Mouse (Mus musculus): Measurements from ENCODE around the gene Csrnp1.
A peak's percentile ranks its signal among the peaks of the same experiment; 100 is the strongest.
"Not testable (repeated sequence)": the region's sequence is repeated elsewhere in the genome, so short reads cannot be mapped to it uniquely, and the experiment has no call there.

Csrnp1 gene

DNA sequence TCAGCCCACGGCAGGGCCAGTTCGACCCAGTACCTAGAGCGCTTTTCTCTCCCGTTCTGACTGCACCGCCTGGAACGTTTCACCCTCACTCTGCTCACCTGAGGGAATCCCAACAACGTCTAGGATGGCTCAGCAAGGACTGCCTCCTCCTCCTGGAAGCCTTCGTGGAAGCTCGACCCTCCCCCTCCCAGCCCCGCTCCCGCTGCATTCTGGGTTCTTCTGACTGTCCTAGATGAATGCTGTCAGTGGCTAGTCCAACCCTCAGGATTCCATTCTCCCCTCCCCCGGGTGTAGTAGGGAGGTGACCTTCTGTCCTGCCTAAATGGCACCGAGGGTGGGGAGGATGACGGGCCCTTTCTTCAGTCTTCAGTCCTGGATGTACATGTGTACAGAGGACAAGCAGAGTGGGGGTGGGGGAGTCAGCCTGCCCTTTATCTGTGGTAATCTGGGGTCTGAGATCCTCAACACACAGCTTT is at the start of gene Csrnp1:
TSS of gene Csrnp1 (minus strand) at position 123 of the 476 bp plus-strand sequence.
- DNase-seq (ENCODE audit: low spot score in 2 of 2), result no peak

DNA sequence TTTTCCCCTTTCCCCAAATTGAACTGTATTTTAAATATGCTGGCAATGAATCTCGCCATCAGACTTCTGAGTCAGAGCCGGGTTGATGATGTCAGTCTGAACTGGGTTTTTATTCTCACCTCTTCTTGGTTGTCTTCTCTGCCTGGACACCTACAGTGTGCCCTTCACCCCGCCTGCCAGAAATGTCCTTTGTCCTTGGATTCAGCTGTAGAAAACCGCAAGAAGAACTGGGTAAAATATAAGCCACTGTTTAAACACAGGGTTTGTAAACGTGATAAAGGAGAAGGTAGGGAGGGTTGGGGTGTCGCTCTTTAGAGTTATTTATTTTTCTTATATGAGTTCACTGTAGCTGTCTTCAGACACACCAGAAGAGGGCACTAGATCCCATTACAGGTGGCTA is 48.3 kb upstream of the Csrnp1 start:
- DNase-seq (ENCODE audit: low spot score in 2 of 2), result no peak

DNA sequence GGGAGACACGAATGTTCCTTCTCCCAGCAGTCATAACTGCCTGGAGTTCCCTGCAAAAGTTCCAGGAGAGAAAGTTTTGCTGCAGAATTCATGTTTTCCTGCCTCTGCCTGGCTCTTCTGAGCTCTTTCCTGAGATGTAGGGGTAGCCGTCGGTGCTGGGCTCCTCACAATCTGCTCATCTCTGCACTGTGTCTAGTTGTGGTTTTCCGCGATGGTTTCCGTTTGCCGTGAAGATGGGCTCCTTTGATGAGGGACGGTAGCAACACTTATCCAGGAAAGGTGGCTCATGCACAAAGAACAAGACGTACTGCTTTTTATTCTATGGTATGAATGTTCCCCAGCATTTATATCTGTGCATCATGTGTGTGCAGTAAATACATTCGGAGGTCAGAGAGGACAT is 46.0 kb upstream of the Csrnp1 start:
- DNase-seq (ENCODE audit: low spot score in 2 of 2), result no peak

DNA sequence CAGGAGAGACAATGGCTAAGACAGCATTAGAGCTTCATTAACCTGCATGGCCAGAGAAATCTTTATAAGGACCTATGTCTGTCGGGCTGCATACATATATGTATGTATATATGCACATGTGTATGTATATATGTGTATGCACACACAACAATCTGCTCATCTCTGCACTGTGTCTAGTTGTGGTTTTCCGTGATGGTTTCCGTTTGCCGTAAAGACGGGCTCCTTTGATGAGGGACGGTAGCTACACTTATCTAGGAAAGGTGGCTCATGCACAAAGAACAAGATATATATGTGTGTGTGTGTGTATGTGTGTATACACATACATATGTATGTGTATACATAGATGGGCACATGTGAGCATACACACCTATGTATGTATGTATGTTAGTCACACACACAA is 45.4 kb upstream of the Csrnp1 start:
- DNase-seq (ENCODE audit: low spot score in 2 of 2), result no peak

DNA sequence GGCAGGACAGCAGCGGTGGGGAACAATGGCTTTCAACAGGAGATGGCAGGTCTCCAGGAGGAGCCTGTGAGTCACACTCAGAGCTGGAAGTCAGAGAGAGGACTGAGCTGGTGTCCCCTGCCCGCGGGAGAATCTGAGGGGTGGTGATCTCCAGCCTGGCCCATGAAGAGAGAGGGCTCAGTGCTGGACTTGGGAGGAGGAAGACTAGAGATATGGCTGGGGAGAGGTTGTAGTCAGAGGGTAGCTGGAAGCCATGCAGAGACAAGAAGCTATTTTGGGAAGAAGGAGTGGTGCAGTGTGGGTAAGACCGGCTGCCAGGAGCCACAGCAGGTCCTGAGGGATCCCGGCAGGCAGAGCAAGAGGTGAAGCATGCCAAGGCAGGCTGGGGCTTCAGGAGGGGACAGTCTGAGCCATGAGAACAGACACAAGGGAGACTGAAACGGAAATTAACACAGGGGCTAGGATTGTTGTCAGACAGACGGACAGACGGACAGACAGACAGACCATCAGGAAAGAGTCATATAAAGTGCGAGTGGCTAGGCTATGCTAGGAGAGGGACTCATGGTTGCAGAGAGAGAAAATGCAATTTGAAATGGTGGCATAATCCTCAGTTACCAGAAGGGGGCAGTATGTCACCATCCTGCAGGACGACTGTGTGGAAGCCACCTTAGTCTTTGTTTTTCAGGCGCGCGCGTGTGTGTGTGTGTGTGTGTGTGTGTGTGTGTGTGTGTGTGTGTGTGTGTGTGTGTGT is 43.1 kb upstream of the Csrnp1 start:
- DNase-seq (ENCODE audit: low spot score in 2 of 2), result peak; percentile 54 to 55

DNA sequence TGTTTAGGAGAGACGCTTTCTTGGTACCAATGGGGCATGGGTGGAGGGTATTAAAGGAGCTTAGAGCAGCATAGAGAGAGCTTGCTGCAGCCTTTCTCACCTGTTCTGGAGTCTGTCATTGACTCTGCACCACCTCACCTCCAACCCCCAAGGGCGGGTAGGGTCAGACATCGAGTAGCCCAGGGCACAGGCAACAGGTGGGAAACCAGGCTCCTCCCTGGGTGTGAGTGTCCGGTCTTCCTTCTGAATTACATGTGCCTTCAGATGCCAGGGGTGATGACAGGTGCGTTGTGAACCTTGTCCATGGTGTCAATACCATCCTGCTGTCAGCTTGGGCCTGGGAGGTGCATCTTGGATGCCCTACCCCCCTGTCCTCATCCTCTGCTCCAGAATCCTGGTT is 40.2 kb upstream of the Csrnp1 start:
- no peak for DNase-seq (ENCODE audit: low spot score in 2 of 2)

DNA sequence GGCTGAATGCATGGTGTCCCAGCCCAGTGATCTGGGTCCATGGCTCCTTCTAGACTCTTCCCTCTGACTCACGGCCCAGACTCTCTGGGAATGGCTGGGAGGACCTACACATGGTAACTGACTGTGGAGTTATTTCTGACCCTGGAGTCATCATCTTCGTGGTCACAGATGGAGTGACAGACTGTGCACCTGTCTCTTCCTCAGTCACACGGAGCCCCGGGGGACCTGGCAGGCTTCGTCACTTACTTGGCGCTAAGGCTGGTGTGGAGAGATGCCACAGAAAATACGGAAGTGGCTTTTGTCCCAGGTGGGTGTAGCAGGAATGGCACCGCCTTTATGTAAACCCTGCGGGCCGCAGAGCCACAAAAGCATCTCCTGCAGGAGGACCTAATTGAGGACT is 39.7 kb upstream of the Csrnp1 start:
- no peak for DNase-seq (ENCODE audit: low spot score in 2 of 2)

DNA sequence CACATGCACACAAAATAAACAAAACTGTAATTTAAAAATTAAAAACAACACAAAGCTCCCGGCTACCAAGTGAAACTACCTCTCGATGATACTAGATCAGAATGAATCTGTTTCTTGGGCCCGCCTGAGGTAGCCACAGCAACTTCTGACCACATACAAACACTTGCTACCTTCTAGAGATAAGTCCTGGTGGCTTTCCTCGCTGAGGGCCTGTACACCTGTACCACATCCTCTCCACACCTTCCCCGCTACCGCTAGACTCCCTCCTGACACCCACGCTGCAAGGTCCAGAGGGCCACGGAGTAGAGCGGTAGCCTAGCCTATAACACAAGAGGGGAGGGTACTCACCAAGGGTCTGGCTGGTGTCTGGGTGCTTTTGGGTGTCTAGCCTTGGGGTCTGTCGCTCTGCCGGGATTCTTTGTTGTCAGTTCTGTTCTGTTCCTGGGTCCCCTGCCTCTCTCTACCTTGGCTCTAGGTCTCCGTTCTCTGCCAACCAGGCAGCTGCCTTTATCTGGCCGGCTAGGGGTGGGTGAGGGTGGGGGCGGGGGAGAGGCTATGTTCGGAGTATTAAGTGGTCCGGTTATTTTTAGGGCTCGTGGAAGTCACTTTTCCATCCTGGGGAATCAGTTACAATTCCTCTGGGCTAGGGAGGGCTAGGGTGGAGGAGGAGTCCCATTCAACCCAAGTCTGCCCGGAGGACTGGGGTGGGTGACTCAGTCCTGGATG is 38.8 kb upstream of the Csrnp1 start, which contains the start of gene Xirp1:
TSS of gene Xirp1 (minus strand) at position 513 of the 726 bp plus-strand sequence.
- DNase-seq (ENCODE audit: low spot score in 2 of 2), result no peak

DNA sequence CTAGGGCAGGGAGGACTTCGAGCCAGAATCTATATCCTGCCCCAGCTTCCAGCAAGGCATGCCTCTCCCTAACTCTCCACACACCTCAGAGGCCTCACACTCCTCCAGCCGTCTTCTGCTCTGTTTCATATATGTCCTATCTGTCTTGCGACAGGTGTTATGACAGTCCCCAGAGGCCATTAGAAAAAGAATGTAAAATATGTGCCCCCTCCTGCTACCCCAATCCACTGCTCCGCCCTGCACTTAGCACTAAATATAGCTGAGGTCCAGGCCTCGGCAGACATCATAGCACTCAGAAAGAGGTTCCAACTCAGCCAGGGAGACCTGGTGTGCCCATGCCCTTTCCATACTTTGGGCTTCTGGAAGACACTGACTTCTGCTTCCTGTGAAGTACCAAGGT is 36.7 kb upstream of the Csrnp1 start:
- no peak for DNase-seq (ENCODE audit: low spot score in 2 of 2)

DNA sequence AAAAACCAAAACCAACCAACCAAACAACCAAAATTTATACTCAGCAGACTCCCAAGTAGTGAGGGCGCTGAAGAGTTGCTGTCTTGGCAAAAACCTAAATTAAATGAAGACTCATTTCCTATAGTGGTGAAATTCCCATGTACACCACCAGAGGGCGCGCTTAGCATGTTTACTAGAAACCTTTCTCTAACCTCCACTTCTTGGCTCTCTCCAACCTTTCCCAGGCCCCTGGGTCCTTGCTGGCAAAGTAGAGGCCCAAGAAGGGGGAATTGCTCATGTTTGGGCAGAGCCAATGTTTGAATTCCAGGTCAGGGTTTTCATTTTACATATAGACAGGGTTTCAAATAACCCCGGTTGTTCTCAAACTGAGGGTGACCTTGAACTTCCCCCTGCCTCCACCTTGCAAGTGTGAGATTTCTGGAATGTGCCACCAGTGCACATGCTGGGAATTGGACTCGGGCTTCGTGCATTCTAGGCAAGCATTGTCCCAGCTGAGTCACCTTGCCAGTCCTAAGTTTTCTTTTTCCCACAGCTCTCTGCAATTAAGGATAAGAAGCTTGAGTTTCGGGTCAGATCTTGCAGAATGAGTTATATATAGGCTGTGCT is 35.9 kb upstream of the Csrnp1 start:
- DNase-seq (ENCODE audit: low spot score in 2 of 2), result peak; percentile 88 to 89

DNA sequence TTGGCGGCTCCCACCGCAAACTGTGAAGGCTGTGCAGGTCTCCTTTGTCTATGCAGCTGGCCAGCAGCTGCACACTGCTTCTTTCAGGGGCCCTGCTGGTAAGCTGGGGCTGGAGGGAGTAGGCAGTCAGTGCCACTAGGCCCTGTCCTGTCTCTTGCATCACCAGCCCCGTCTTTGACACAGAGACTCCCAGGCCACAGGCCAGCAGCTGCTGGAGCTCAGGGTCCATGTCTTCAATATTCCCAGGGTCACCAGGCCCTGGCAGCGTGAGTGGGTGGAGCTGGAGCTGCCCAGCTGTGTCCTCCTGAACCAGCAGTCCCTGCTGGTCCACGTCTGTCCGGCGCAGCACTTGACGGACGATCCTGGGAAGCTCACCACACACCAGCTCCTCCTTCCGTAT is 32.5 kb upstream of the Csrnp1 start:
- no peak for DNase-seq (ENCODE audit: low spot score in 2 of 2)

DNA sequence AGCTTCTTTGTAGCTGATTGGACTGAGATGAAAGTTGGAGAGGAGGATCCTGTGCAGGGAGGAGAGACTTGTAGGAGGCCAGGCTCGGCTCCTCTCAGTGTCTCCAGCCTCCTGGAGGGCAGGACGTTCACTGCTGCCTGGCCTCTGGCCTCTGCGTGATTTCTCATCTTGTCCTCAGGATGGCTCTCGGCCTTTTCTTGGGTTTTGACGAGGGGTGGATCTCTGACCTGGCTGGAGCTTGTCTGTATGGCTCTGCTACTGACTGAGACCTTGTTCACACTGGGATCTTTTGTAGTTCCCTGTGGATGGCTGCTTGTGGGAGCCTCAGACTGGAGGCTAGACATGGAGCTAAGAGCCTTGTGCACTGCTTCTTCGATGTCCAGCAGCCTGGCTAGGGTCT is 30.4 kb upstream of the Csrnp1 start:
- no peak for DNase-seq (ENCODE audit: low spot score in 2 of 2)

DNA sequence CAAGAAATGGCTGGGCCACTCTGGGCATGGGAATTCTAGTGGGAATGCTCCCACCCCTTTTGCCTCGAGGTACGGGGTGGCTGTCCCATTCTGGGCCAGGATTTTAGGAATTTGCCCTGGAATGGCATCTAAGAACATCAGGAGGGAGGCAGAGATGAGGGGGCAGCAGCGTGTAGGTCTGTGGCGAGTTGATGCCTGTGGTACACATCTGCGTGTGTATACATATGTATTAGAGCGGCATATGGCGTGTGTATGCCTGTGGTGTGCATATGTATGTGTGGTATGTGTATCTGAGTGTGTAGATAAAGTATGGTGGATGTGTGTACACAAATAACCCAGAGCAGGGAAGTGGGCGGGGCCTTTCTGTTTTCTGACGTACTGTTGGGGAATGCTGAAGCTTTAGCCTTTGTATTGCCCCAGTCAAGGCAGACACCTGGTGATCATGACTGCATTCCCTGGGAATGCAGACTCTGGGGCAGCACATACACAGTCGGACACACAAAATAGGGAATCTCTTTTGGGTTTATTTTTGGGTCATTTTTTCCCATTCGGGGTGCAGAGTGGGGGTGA is 28.9 kb upstream of the Csrnp1 start:
- no peak for DNase-seq (ENCODE audit: low spot score in 2 of 2)

DNA sequence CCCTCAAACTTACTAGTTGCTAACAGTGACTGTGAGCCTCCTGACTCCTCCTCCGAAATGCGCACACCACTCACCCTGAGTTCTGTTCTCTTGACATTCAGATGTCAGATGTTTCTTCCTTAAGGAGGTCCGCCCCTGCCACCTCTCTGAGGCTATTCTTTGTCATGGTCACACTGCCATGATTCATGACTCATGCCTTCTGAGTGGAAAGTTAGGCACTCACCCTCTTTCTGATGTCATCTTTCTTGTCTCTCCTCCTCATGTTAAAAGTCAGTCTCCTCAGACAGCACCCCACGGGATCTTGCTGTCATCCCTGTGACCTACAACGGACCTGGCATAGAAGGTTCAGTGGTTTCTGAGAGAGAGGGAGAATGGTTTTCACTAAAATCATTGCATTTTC is 28.3 kb upstream of the Csrnp1 start:
- no peak for DNase-seq (ENCODE audit: low spot score in 2 of 2)

DNA sequence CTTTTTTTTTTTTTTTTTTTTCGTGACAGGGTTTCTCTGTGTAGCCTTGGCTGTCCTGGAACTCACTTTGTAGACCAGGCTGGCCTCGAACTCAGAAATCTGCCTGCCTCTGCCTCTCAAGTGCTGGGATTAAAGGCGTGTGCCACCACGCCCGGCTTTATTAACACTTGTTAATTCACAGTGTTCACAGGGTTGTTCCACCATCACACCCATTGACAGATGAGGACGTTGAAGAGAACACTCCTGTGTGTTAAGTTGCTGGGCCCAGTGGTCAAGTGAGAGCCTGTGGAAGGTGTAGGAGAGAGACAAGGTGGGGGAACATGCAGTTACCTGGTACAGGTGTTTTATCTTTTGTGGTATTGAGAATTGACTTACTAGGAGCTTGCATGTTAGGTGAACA is 27.7 kb upstream of the Csrnp1 start:
- DNase-seq (ENCODE audit: low spot score in 2 of 2), result not testable (repeated sequence)

DNA sequence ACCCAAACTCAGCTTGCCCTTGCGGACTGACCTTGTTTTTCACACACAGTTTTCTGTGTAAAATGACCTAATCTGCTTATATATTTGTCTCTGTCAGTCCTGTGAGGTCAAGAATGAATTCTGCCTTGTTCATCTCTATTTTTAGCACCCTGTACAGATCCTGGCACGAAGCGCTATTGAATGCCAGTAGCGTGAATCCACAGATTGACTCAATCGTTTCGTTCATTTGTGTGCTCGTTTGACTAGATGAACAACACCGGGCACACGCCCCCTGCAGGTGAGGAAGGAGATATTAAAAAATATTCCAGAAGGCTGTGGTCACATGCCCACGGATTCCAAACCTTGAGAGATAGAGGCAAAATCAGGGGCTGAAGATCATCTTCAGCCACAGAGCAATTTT is 27.1 kb upstream of the Csrnp1 start:
- peak; percentile 74 for DNase-seq (ENCODE audit: low spot score in 2 of 2)

DNA sequence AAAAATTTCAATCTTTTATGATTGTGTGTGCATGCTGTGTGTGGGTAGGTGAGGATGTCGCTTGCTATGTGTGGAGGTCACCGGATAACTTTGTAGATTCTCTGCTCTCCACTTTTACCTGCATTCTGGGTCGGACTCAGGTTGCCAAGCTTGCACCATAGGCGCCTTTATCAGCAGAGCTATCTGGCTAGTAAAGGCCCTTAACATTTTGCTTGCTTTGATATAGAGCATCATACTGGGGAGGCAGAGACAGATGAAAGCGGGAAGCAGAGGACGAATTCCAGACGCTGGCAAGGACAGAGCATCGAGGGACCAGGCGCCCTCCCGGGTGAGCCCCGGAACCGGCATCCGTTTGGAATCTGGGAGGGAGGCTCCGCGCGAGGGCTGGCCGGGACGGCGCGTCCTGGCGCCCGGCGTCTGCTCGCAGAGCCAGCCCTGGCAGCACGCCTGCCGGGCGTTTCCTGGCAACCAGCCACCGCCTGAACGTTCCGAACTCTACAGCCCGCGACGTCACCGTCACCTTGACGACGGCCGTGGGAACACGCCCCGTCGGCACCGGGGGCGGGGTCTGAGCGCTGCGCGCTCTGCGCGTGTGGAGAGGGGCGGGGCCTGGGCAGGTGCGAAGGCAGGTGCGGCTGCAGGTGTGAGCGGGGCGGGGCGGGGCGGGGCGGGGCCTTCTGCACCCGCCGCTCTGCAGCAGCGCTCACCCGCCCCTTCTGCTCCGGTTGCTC is 26.5 kb upstream of the Csrnp1 start:
- DNase-seq (ENCODE audit: low spot score in 2 of 2), result peak; percentile 97 to 99

DNA sequence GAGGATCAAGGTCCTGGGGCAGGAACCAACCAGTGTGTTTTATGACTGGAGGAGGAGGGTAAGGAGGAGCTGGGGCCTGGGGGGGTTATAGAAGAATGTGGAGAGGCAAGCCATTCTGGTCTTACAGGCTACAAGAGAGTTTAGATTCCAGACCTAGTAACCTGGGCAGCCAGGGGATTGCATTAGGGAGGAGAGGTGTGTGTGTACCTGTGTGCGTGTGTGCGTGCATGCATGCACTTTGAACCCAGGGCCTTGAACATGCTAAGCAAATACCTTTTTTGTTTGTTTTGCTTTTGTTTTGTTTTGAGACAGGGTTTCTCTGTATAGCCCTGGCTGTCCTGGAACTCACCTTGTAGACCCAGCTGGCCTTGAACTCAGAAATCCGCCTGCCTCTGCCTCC is 25.4 kb upstream of the Csrnp1 start:
- DNase-seq (ENCODE audit: low spot score in 2 of 2), result no peak

DNA sequence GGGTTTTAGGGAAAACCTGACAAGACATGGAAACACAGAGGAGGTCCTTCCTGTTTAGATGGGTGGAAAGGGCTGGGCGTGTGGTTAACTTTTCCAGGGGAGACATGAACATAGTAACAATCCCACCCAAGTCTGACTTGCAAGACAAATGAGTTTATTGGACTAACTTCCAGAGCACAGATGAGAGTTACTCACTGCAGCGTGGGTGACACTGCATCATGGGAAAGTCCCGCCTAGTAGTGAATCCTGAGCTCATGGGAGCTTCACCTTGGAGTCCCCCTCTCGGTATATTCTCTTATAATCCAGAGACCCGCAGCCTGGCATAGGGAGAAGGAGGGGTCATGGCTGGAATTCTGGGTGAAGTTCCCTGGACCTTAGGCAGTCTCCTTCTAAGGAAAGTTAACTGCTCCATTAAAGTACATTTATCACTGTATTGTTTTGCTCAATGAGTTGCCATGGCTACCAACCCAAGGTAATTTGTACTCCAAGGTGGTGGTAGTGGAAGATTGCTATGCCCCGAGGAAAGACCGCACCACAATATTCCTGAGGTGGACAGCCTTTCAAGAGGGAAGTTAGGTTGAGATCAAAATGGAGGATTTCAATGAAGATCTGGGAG is 24.9 kb upstream of the Csrnp1 start:
- DNase-seq (ENCODE audit: low spot score in 2 of 2), result no peak

DNA sequence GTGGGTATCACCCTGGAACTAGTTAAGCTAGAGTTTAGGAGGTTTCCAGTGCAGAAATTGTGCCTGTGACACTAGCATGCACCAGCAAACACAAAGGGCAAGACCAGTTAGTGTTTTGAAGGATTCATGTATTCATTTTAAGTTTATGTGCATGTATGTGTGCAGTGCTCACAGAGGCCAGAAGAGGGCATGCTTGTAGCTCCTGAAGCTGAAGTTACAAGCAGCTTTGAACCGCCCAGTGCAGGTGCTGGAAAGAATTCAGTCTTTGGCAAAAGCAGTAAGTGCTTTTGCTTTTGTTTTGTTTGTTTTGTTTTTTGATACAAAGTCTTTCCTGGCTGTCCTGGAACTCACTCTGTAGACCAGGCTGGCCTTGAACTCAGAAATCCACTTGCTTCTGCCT is 23.4 kb upstream of the Csrnp1 start:
- no peak for DNase-seq (ENCODE audit: low spot score in 2 of 2)

DNA sequence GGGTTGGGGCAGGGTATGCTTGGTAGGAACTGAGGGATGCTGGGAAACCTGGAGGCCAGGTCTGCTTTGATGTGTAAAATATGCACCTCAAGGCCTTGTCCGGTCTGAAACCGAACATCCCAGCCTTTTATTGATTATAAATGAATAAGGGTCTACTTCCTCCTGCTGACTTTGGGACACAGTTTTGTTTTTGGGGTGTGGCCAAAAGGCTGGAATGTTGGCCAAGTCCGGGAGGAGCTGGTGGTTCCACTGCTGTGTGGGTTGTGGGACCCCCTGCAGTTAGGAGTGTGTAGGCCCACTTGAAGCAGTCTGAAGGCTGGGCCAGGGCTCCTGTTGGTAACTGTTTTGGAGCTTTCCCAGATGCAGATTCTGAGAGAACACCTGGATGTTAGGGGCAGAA is 21.5 kb upstream of the Csrnp1 start:
- no peak for DNase-seq (ENCODE audit: low spot score in 2 of 2)
